Comparison of ENCODE assay signal across 21 mouse cellular contexts in the genomic region with DNA sequence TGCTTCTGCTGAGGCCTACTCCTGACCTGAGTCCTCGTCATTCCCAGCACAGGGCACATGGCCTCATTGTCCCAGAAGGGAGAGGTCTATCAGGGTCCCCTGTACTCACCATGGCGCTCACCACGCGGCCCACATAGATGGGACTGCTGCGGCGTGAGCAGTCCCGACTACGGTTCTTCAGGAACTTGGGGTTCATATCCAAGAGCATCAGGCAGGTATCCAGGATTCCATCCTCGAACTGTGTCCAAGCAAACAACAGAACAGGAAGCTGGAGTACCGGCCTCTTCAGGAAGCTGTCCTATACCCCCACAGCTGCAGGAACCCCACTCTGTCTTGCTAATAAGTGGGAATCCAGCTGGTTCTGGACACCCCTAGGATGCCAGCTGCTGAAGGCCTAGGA. TPM values are rescaled to one million over a fixed set of nuclear protein-coding genes. Genes with fewer than 3 reads are reported as not detected.
DNase-seq lines count a peak whose midpoint lies in the region; ATAC-seq and TF ChIP-seq lines count a peak whose summit lies in the region.
"Had no signal": no experiment of that assay in that cellular context is flagged by ENCODE, and none has a peak within 500 bp of the region (broad histone marks: within the 10 kb centered on the region; RNA-seq: fewer than 3 reads in every experiment).

No protein-coding gene starts in this region.

- intact Hi-C loops in gastrocnemius, adult 2 months (cut with DNase I) = no loop called here
- intact Hi-C loops in gastrocnemius, postnatal 36 days (cut with DNase I) = no loop called here

- H3K4me1 ChIP-seq in heart, postnatal 0 days (ENCODE audit: control insufficient read depth, insufficient read depth) = peaks cover 38% of the 10 kb centered on the region
- peaks cover 8% of the 10 kb centered on the region; the same call in 1 of the 2 replicates for H3K4me1 ChIP-seq in spleen, adult 2 months (ENCODE audit: control insufficient read depth, insufficient read depth, insufficient read length)

- H3K27ac ChIP-seq in gastrocnemius, adult 2 months = peak overlapping the region; percentile 82
- 0 out of 2 replicates have a peak overlapping the region, but pooled peaks have one; percentile 1 for H3K27ac ChIP-seq in heart, postnatal 0 days (ENCODE audit: low read depth)
- 0 out of 2 replicates have a peak overlapping the region, but pooled peaks have one; percentile 10 for H3K27ac ChIP-seq in spleen, adult 2 months (ENCODE audit: insufficient read depth, low read length)
- H3K27ac ChIP-seq: forebrain, embryonic 13.5 days; hindbrain, embryonic 14.5 days had no signal

- H3K4me3 ChIP-seq in gastrocnemius, adult 2 months = no peak overlapping the region
- no peak overlapping the region for H3K4me3 ChIP-seq in heart, postnatal 0 days (ENCODE audit: low read depth, low read length)
- H3K4me3 ChIP-seq in spleen, adult 2 months (ENCODE audit: extremely low read depth, insufficient read depth, insufficient read length) = no peak overlapping the region
- H3K4me3 ChIP-seq: forebrain, embryonic 10.5 days; forebrain, embryonic 13.5 days; heart, embryonic 13.5 days had no signal

- no peaks in the 10 kb centered on the region for H3K9me3 ChIP-seq in heart, postnatal 0 days (replicated peaks; ENCODE audit: control insufficient read depth, low read length)
- H3K9me3 ChIP-seq: forebrain, embryonic 10.5 days; forebrain, embryonic 13.5 days; heart, embryonic 13.5 days had no signal

- TF ChIP-seq EP300 in heart, postnatal 0 days (IDR thresholded peaks at IDR 0.05; ENCODE audit: low read depth) = no peak

- 79% methylated on average over 10 of the region's 10 CpGs for WGBS in heart, postnatal 0 days
- 94% methylated on average over 10 of the region's 10 CpGs for WGBS in spleen, adult 2 months

- no peak overlapping the region for H3K4me2 ChIP-seq in heart, postnatal 0 days (ENCODE audit: low read depth, low read length)
- H3K4me2 ChIP-seq: forebrain, embryonic 13.5 days; heart, embryonic 13.5 days; hindbrain, embryonic 14.5 days had no signal

- H3K9ac ChIP-seq in heart, postnatal 0 days (replicated peaks; ENCODE audit: low read depth, low read length) = no peak overlapping the region
- H3K9ac ChIP-seq: forebrain, embryonic 13.5 days; heart, embryonic 13.5 days; hindbrain, embryonic 14.5 days had no signal

- DNase-seq in gastrocnemius, adult 2 months = no peak
- DNase-seq in gastrocnemius, postnatal 36 days = no peak
- no peak for DNase-seq in heart, postnatal 0 days (ENCODE audit: low spot score)
- DNase-seq in heart, adult 18-20 months = no peak
- DNase-seq in spleen, adult 2 months (ENCODE audit: low read depth in 1 of 2, low spot score in 2 of 2) = no peak
- DNase-seq in spleen, adult 18-20 months = no peak
- DNase-seq: adrenal gland, adult 8-10 months; adrenal gland, postnatal 25 days; cerebellum, adult 11 months; cerebellum, adult 2 months; cerebellum, adult 9-11 months; cerebellum, postnatal 25 days; gastrocnemius, postnatal 14 days; heart, postnatal 36 days had no signal

- no peak for TF ChIP-seq CTCF in gastrocnemius, adult 2 months (IDR thresholded peaks at IDR 0.05)
- no peak for TF ChIP-seq CTCF in heart, postnatal 0 days (IDR thresholded peaks at IDR 0.05; ENCODE audit: low read depth)
- TF ChIP-seq CTCF in spleen, adult 2 months (IDR thresholded peaks at IDR 0.05; ENCODE audit: extremely low read depth, insufficient read depth, insufficient read length, insufficient replicate concordance) = no peak

- no peak for ATAC-seq in heart, postnatal 0 days (ENCODE audit: insufficient read depth, low read depth)
- ATAC-seq in megakaryocyte progenitor cell, adult 5-6 weeks (replicated peaks; ENCODE audit: poor library complexity) = no peak
- ATAC-seq: forebrain, embryonic 13.5 days; forebrain, embryonic 16.5 days; intestine, postnatal 0 days had no signal

- no peaks in the 10 kb centered on the region for H3K27me3 ChIP-seq in heart, postnatal 0 days (ENCODE audit: control insufficient read depth, insufficient read depth, low read length)
- H3K27me3 ChIP-seq in spleen, adult 2 months (ENCODE audit: control insufficient read depth, insufficient read depth, low read length) = no peaks in the 10 kb centered on the region
- H3K27me3 ChIP-seq: forebrain, embryonic 13.5 days; heart, embryonic 13.5 days had no signal

- no peak for TF ChIP-seq POLR2A in spleen, adult 2 months (IDR thresholded peaks at IDR 0.05; ENCODE audit: low read depth, low read length)

- peaks cover 77% of the 10 kb centered on the region for H3K36me3 ChIP-seq in heart, postnatal 0 days (replicated peaks; ENCODE audit: control insufficient read depth, insufficient read depth, low read length)
- H3K36me3 ChIP-seq in spleen, adult 2 months (ENCODE audit: control insufficient read depth, insufficient read depth, low read length) = no peaks in the 10 kb centered on the region
- H3K36me3 ChIP-seq: forebrain, embryonic 10.5 days had no signal

RNA-seq across cellular contexts. Expression of a gene that starts 13.9 kb away (rescaled TPM):
- 10 to 100 TPM; 44.2 to 55.4 TPM for total RNA-seq in gastrocnemius, adult 2 months (2021)
- total RNA-seq in gastrocnemius, postnatal 36 days (2021) = 10 to 100 TPM; 41.0 to 53.1 TPM
- 445 and 622 TPM in 2 replicates for total RNA-seq in heart, postnatal 0 days (2014; rRNA removed; ENCODE audit: low replicate concordance)
- 136 and 155 TPM in 2 replicates for polyA plus RNA-seq in heart, postnatal 0 days (2015; fragmentation: Nextera tagmentation; extraction: Ambion mirVana)
- 100 to 1,000 TPM; 247 to 266 TPM for total RNA-seq in heart, adult 18-20 months (2021)
- polyA plus RNA-seq in spleen, adult 2 months (2012; rRNA removed) = 53.3 and 66.9 TPM in 2 replicates
- 0.07 and 0.39 TPM in 2 replicates for total RNA-seq in megakaryocyte progenitor cell, adult 5-6 weeks (2015)
- 0.58 and 1.5 TPM in 2 replicates for total RNA-seq in megakaryocyte progenitor cell, adult 5-6 weeks (2017)

Comparison
In these comparisons a context has a peak if more than half of its experiments do, and no peak if none do; other contexts are left out.
1. H3K27ac ChIP-seq: peak in every context shown above with its lines; median percentile 82 in gastrocnemius, adult 2 months; 10 in spleen, adult 2 months; 1 in heart, postnatal 0 days.
2. RNA of a gene that starts 13.9 kb away (total RNA-seq): 445 to 622 TPM in heart, postnatal 0 days, 247 to 266 TPM in heart, adult 18-20 months, 44.2 to 55.4 TPM in gastrocnemius, adult 2 months and 41.0 to 53.1 TPM in gastrocnemius, postnatal 36 days; 0.07 to 1.5 TPM in megakaryocyte progenitor cell, adult 5-6 weeks; every median in the first group is over 10 times any median in the second.